Mouse (Mus musculus) heart, embryonic 12.5 days (tissue): ENCODE data around the gene Tmem117. TPM values are rescaled to one million over a fixed set of nuclear protein-coding genes. Genes with fewer than 3 reads are reported as not detected.

Experiments used
- ATAC-seq: fragments of 200-750 bp; cut with Nextera tagmentation; 2 replicates; pipeline ENCODE4 v1.8.0; 2017; ENCODE audit warnings: moderate TSS enrichment, moderate library complexity; ENCODE audit not compliant: insufficient number of reproducible peaks, low FRiP score
- H3K27ac ChIP-seq: fragments of 300-500 bp; sonication (generic); 2 replicates; pipeline ENCODE4 v1.5.1; 2016; ENCODE audit warnings: mild to moderate bottlenecking, moderate library complexity; ENCODE audit not compliant: poor library complexity, severe bottlenecking
- H3K27me3 ChIP-seq: fragments of 300-500 bp; sonication (generic); replicated peaks from 2 replicates; pipeline ENCODE4 v1.6.1; 2016; ENCODE audit warnings: mild to moderate bottlenecking, moderate library complexity
- H3K36me3 ChIP-seq: fragments of 300-500 bp; sonication (generic); 2 replicates; pipeline ENCODE4 v1.6.1; 2016; ENCODE audit warnings: mild to moderate bottlenecking, moderate library complexity
- H3K4me1 ChIP-seq: fragments of 300-500 bp; sonication (generic); replicated peaks from 2 replicates; pipeline ENCODE4 v1.6.1; 2016; ENCODE audit warnings: mild to moderate bottlenecking
- H3K4me2 ChIP-seq: fragments of 300-500 bp; sonication (generic); 2 replicates; pipeline ENCODE4 v1.6.1; 2016; ENCODE audit warnings: mild to moderate bottlenecking, moderate library complexity
- H3K4me3 ChIP-seq: fragments of 300-500 bp; sonication (generic); 2 replicates; pipeline ENCODE4 v1.5.1; 2016; ENCODE audit warnings: mild to moderate bottlenecking
- H3K9ac ChIP-seq: fragments of 300-500 bp; sonication (generic); 2 replicates; pipeline ENCODE4 v1.6.1; 2016; ENCODE audit warnings: mild to moderate bottlenecking, moderate library complexity
- H3K9me3 ChIP-seq: fragments of 300-500 bp; sonication (generic); replicated peaks from 2 replicates; pipeline ENCODE4 v1.6.1; 2016; ENCODE audit warnings: mild to moderate bottlenecking, moderate library complexity
- WGBS: fragments of 180-500 bp; shearing (Covaris S2); methylation state at CpG from one replicate; pipeline ENCODE4 v1.1.7; 2016; 5-methylcytosine and 5-hydroxymethylcytosine counted together
- polyA plus RNA-seq: library from polyadenylated mRNA; unstranded; fragments of >200 nt; fragmentation: Nextera tagmentation; extraction: Ambion mirVana; gene quantifications from 2 replicates; pipeline ENCODE4 v1.2.1, GENCODE M21; 2016

Tmem117 gene
- 1.1 and 1.7 TPM in 2 replicates for polyA plus RNA-seq

DNA sequence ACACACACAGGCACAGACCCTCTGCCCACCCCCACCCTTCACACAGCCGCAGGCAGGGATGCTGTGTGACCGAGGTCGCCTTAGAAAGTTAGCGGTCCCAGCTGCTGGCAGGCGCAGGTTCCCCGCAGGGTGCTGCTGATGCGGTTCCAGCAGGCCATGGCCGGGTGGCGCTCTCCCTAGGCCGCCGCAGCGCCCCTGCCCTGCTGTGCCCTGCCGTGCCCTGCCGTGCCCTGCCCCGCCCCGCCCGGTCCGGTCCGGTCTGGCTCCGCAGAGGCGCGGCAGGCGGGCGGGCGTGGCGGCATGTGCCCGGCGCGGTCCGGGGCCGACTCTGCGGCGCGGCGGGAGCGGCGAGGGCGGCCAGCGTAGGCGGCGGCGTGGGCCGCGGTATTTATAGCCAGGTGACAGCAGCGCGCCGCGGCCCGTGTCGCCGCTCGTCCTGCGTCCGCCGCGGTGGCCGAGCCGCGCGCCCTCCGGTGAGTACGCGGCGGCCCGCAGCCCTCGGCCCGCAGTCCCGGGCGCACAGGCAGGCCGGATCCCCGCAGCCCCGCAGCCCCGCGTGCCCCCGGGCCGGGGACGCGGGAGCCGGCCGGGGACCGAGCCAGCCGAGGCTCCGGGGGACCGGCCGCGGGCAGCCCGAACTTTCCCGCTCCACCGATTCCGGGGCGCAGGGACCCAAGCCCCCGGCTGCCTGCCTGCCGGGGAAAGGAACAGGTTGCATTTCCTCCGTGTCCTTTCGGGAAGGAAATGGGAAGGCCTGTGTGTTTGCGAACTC, at the start of gene Tmem117:
TSS of gene Tmem117 (plus strand) at position 403 of the 772 bp plus-strand sequence.
- peak within 1 kb of the TSS; percentile 83 for H3K9ac ChIP-seq
- no peak within 1 kb of the TSS for H3K27ac ChIP-seq
- H3K27me3 ChIP-seq = peaks cover 43% of the 10 kb centered on the region
- H3K4me1 ChIP-seq = no peaks in the 10 kb centered on the region
- ATAC-seq = peak; percentile 75
- peak within 1 kb of the TSS; percentile 94 for H3K4me2 ChIP-seq
- no peaks in the 10 kb centered on the region for H3K36me3 ChIP-seq
- no peaks in the 10 kb centered on the region; the same call in 1 of the 2 replicates for H3K9me3 ChIP-seq
- 2% methylated on average over 76 of the region's 96 CpGs for WGBS
- peak within 1 kb of the TSS; percentile 73 for H3K4me3 ChIP-seq

DNA sequence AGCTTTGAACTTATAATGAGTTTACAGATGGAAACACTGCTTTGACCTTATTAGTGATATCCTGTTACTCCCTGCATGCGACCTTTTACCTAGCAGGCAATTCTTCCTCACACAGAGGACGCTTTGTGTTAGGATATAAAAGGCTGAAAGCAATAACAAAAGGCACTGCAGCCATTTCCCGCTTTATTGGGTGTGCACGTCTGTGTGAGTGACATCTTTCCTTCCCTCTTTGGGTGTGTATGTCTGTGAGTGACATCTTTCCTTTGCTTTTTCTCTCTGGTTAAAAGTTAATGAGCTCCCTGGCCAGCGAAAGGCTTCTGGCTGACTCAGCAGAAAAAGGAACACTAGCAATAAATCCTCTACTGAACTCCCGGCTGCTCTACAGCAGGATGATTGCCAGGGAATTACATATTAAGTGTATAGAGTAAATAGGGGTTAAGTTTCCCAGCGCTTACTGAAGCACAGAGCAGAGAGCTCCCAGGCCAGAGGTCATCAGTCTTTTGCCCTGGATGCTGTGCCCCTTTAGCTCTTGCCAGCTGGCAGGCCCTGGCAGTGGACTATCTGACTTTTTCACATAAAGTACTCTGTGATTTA, 46.9 kb upstream of the Tmem117 start:
- H3K4me2 ChIP-seq = no peak overlapping the region
- no peak overlapping the region for H3K9ac ChIP-seq
- no peak for ATAC-seq
- H3K27me3 ChIP-seq = no peaks in the 10 kb centered on the region
- no peaks in the 10 kb centered on the region for H3K9me3 ChIP-seq
- WGBS = 87% methylated on average over 7 of the region's 7 CpGs
- H3K36me3 ChIP-seq = peaks cover 75% of the 10 kb centered on the region
- no peak overlapping the region for H3K27ac ChIP-seq
- no peak overlapping the region for H3K4me3 ChIP-seq
- H3K4me1 ChIP-seq = no peaks in the 10 kb centered on the region

DNA sequence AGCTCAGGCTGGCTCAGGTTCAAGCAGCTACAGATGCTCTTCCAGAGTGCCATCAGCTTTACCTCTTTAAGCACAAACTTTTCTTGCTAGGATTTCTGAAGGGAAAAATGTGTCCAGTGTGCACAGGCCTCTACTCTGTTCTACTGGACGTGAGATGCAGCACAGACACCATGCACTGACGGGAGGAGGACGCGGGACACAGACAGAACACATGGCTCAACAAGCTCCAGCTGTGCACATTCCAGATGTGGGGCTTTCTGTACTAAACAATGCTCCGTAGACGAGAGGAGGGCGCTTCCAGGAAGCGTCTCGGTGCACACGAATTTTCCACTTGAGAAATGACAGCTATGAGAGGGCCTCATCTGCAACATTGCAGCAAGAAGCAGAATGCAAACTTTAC, 45.9 kb upstream of the Tmem117 start:
- 87% methylated on average over 10 of the region's 10 CpGs for WGBS
- no peak overlapping the region for H3K9ac ChIP-seq
- peaks cover 73% of the 10 kb centered on the region for H3K36me3 ChIP-seq
- H3K4me2 ChIP-seq = no peak overlapping the region
- no peak overlapping the region for H3K27ac ChIP-seq
- H3K9me3 ChIP-seq = no peaks in the 10 kb centered on the region
- H3K4me1 ChIP-seq = peaks cover 3% of the 10 kb centered on the region; the same call in 1 of the 2 replicates
- no peak overlapping the region for H3K4me3 ChIP-seq
- H3K27me3 ChIP-seq = no peaks in the 10 kb centered on the region
- ATAC-seq = no peak

DNA sequence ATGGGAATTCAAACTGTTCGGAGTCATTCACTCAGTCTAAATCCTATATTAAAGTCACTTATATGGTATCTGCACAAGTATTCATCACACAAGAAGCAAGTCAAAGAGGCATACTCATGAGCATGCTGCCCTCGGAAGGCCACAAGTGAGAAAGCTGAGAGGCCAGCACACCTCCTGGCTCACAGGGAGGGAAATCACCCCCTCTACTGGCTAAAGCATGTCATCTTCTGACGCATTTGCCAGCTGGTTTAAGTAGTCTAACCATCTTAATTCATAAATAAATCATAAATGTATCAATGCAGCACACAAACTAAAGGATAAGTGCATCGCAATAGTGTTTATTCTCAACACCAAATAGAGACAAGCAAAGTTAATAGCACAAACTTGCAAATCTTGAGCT, 44.3 kb upstream of the Tmem117 start:
- H3K36me3 ChIP-seq = peaks cover 63% of the 10 kb centered on the region
- no peak overlapping the region for H3K9ac ChIP-seq
- peaks cover 3% of the 10 kb centered on the region; the same call in 1 of the 2 replicates for H3K4me1 ChIP-seq
- no peak overlapping the region for H3K4me3 ChIP-seq
- no peaks in the 10 kb centered on the region for H3K9me3 ChIP-seq
- no peaks in the 10 kb centered on the region for H3K27me3 ChIP-seq
- ATAC-seq = no peak
- no peak overlapping the region for H3K27ac ChIP-seq
- no peak overlapping the region for H3K4me2 ChIP-seq
- WGBS = 81% methylated on average over 4 of the region's 4 CpGs

DNA sequence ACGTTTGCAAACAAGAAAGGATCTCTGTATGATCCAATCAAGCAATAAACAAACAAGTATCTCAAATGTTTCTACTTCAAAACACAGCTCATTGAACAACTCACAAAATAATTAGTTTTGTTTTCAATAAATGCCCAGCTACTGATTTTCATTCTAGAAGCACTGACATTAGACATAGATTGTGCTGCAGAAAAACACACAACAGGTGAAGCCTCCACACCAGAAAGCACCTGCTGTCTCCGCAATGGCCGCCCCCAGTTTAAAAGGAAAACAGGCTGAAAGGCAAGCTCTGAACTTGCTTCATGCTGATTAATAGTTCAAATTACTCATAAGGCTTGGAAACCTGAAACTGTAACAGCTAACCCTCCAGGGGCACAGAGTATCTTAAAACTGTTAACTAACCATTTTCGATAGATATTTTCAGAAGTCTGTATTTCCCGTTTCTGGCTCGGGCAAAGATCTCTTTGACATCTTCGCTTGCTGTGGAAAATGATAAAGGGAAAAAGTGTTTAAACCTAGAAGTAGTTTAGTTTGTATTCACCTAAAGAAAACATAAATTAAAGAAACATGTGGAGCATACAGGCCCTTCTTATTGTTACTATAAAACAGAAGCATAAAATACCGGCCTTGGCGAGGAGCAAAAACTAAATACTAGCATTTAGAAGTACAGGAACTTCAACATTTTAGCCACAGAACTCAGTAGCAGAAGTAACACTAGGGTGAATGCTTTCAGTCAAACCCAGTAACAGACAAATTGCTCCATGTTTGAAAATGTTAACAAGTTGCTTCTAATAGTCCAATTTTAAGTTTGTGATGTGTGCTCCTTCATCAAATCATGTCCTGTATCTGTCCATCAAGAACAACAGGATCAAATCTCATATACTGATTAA, 41.0 kb upstream of the Tmem117 start:
- Histone ChIP-seq H3K9ac (no peak overlapping the region), H3K4me3 (no peak overlapping the region)

DNA sequence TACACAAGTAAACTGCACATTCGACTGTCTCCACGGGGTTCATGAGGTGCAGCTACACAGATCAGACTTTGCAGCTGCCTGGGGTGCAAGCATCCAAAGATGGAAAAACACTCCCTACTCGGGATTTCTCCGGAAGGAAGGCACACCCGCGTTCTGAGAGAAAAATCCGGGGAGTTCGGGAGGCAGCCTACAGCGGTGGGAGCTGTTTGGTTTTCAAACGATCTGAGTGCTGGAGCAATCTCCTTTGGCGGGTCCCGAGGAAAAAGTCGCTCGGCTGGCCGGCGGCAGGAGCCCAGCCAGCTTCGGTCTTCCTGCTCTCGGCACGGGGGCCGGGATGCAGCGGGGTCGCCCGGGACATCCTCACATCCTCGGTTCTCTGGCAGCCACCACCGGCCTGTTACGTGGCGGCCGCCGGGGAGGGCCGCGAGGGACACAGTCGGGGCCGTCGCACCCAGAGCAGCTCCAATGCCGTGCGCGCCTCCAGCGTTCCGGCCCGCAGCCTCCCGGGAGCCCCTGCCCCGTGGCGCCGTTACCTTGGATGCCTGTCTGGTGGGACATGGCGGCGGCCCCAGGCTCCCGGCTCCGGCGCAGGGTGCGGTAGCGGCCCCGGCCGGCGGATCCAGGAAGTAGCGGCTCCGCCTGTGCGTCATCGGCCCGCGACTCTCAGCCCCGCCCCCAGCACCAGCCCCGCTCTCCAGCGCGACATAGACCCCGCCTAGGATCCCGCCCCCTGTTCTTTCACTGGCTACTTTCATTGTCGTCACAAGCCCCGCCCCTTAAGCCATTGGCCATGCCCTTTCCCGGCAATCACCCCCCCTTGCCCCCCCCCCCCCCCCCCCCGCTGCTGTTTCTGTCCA, 39.6 kb upstream of the Tmem117 start, which contains the start of gene Twf1:
TSS of gene Twf1 (minus strand) at position 671 of the 857 bp plus-strand sequence.
- H3K9ac ChIP-seq = peak within 1 kb of the TSS; percentile 99
- H3K27ac ChIP-seq = peak within 1 kb of the TSS; percentile 73
- under 1% methylated on average over 57 of the region's 70 CpGs for WGBS
- H3K4me3 ChIP-seq = peak within 1 kb of the TSS; percentile 100
- H3K36me3 ChIP-seq = peaks cover 19% of the 10 kb centered on the region
- no peaks in the 10 kb centered on the region for H3K9me3 ChIP-seq
- peak; percentile 100 for ATAC-seq
- H3K4me2 ChIP-seq = peak within 1 kb of the TSS; percentile 78
- H3K4me1 ChIP-seq = peaks cover 3% of the 10 kb centered on the region; the same call in 1 of the 2 replicates
- H3K27me3 ChIP-seq = no peaks in the 10 kb centered on the region

More for the DNA sequence above, 41.0 kb upstream of the Tmem117 start:
- WGBS = 86% methylated on average over 9 of the region's 9 CpGs
- H3K4me1 ChIP-seq = peaks cover 3% of the 10 kb centered on the region; the same call in 1 of the 2 replicates
- H3K27ac ChIP-seq = no peak overlapping the region
- H3K27me3 ChIP-seq = no peaks in the 10 kb centered on the region
- peaks cover 33% of the 10 kb centered on the region for H3K36me3 ChIP-seq
- no peak for ATAC-seq
- H3K9me3 ChIP-seq = no peaks in the 10 kb centered on the region
- no peak overlapping the region; the same call in 1 of the 2 replicates for H3K4me2 ChIP-seq

DNA sequence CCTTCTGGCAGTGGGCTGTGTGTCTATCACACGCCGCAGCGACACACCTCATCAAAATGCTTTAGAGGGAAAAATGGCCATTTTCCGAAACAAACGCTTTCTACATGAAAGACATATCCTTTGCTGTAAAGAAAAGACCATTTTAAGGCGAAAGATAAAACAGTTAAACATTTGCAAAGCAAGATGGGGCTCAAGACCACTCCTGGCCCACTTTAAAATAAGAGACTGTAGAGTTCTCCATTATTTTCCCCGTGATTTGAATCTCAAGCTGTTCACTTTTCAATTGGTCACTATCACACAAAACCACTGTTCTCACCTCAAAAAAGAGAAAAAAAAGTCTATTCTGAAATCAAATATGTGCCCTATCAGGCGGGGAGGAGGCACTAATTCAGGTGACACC, 38.9 kb upstream of the Tmem117 start:
- no peaks in the 10 kb centered on the region for H3K9me3 ChIP-seq
- H3K4me2 ChIP-seq = peak overlapping the region; percentile 78
- H3K27ac ChIP-seq = no peak overlapping the region
- H3K9ac ChIP-seq = no peak overlapping the region
- H3K4me3 ChIP-seq = peak overlapping the region; percentile 100
- H3K4me1 ChIP-seq = peaks cover 3% of the 10 kb centered on the region; the same call in 1 of the 2 replicates
- ATAC-seq = no peak
- WGBS = 14% methylated on average over 8 of the region's 8 CpGs
- peaks cover 13% of the 10 kb centered on the region for H3K36me3 ChIP-seq
- H3K27me3 ChIP-seq = no peaks in the 10 kb centered on the region

DNA sequence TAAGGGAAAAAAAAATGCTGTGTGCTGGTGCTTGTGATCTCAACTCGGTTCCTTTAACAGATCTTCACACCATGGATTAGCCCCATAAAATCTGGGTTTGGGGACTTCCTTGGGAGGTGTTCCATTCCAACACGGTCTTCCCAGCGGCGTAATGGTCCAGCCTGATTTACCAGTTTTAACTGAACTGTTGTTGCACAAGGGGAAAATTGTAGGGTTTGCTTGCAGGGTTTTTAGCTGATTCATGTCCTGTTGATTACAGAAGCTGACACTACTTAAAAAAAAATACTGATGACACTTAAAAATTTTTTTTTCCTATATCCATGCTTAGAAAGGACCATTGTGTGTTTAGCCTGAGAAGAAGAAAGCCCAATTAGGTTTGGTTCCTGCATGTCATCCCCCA, 37.7 kb upstream of the Tmem117 start:
- Histone ChIP-seq H3K9ac (no peak overlapping the region), H3K4me3 (no peak overlapping the region), H3K36me3 (peaks cover 3% of the 10 kb centered on the region; the same call in 1 of the 2 replicates), H3K4me2 (no peak overlapping the region), H3K27me3 (no peaks in the 10 kb centered on the region), H3K9me3 (no peaks in the 10 kb centered on the region), H3K27ac (no peak overlapping the region), H3K4me1 (peaks cover 3% of the 10 kb centered on the region; the same call in 1 of the 2 replicates)
- ATAC-seq = no peak
- 89% methylated on average over 4 of the region's 4 CpGs for WGBS

DNA sequence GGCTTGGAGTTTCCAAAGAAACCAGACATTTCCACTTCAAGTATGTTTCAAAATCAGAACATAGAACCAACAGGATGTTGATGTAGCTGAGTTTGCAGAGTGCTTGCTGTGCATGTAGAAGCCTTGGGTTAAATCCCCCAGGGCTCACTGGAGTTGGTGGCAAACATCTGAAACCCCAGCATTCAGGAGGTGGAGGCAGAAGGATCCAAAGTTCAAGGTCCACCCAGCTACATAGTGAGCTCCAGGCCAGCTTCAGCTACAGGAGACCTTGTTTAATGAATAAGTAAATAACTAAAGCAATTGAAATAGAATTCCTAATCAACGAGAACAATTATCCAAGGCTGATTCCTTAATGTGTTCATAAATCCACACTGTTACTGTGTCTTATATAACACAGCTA, 35.4 kb upstream of the Tmem117 start:
- Histone ChIP-seq H3K36me3 (no peaks in the 10 kb centered on the region), H3K27ac (no peak overlapping the region), H3K9me3 (no peaks in the 10 kb centered on the region), H3K27me3 (no peaks in the 10 kb centered on the region), H3K4me3 (no peak overlapping the region), H3K9ac (no peak overlapping the region), H3K4me2 (no peak overlapping the region), H3K4me1 (no peaks in the 10 kb centered on the region)
- 61% methylated on average over 1 of the region's 1 CpGs for WGBS
- ATAC-seq = no peak

DNA sequence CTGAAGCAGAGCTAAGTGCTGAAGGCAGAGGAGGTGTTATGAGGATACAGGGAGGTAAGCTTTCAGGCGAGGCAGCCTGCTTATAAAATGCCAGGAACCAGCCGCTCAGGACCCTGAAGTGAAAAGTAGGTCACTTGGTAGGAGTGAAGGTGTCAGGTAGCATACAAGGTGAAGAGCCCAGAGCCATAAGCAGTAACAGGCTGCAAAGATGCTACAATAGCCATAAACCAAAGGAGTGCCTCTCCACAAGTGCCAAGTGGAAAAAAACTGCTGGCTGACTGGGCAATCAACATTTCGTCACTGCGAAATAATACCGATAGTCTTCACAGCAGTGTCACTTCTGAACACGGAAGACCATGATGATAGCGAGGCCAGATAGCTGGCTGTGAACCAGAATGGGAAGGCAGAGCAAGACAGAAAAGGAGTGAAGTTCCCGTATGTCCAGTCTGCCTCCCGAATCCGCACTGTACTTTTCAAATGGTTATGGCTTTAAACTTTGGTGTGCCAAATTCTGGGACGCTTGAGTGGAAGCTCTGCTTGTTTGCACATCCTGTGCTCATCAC, 28.8 kb upstream of the Tmem117 start:
- WGBS = 64% methylated on average over 11 of the region's 11 CpGs
- H3K36me3 ChIP-seq = no peaks in the 10 kb centered on the region
- no peaks in the 10 kb centered on the region for H3K27me3 ChIP-seq
- H3K4me3 ChIP-seq = no peak overlapping the region
- no peak overlapping the region for H3K9ac ChIP-seq
- ATAC-seq = no peak
- no peaks in the 10 kb centered on the region; the same call in 1 of the 2 replicates for H3K4me1 ChIP-seq
- H3K4me2 ChIP-seq = no peak overlapping the region
- H3K27ac ChIP-seq = no peak overlapping the region
- H3K9me3 ChIP-seq = no peaks in the 10 kb centered on the region
